Mouse (Mus musculus) cerebellum, adult 11 months (tissue): ENCODE data around the gene Olfr311.
"Not testable (repeated sequence)": the region's sequence is repeated elsewhere in the genome, so short reads cannot be mapped to it uniquely, and the experiment has no call there.

Experiments used
- DNase-seq: peaks from one replicate; pipeline ENCODE4 v3.0.0; 2022

Olfr311 gene

DNA sequence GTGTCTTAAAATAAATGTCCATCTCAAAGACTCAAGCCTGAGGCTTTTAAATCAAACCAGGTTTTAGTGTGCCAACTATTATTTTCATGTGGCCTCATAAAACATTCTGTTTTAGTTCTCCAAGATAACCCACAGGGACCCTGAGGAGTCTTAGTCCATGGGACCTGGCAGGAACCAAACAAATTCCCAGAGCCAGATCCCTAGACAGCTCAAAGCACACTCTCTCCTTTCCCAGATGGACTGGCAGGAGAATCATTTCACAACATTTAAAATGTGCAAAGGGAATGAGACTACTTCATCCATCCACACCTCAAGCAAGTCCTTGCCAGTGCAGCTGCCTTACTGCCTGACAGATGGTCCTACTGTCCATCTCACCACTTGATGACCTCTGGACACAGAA is at the start of gene Olfr311:
TSS of gene Olfr311 (plus strand) at position 301 of the 400 bp plus-strand sequence.
- not testable (repeated sequence) for DNase-seq

DNA sequence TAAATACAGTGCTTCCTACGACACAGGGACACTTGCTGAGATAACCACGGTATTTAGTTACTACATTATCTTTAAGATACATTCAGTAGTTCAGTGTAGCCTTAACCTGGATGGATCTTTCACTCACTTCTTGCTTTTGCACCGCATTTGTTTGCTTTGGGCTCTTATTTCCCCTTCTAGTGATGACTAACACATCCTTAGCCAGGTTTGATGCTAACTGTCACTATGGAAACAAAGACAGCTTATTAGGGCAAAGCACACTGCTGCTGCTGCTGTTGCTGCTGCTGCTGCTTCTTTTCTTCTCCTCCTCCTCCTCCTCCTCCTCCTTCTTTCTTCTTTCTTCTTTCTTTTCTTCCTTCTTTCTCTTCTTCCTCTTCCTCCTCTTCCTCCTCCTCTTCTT is 49.5 kb upstream of the Olfr311 start:
- no peak for DNase-seq

DNA sequence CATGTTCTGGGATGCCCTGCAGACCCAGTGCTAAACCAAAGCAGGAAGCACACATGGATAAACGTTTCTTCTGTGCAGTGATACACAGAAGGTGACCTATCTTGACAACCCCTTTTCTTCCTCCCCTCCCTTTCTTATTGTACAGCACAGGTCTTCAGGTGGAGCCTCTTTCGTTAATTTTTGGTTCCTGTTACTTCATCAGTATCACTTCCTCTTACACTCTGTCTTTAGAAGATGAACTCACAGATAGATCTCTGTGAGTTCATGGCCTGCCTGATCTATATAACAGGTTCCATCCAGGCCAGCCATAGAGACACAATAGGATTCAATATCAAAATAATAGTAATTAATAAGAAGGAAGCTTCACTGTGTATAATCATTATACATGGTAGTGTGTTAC is 49.0 kb upstream of the Olfr311 start:
- DNase-seq = no peak

DNA sequence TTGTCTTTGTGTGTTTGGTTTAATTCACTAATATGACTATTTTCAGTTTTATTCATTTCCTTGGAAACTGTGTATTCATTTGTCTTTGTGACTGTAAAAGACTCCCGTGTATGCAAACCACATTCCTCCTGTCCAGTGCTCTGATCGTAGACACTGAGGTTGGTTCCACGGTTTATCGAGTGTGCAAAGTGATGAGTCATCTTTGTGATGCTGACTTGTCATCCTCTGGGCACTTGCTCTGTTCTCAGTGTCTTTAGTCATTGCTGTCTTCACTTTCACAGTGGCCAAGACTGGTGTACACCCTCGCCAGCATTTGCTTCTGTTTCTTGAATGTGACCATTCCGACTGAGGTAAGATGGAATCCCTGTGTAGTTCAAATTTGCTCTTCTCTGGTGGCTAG is 48.4 kb upstream of the Olfr311 start:
- no peak for DNase-seq

DNA sequence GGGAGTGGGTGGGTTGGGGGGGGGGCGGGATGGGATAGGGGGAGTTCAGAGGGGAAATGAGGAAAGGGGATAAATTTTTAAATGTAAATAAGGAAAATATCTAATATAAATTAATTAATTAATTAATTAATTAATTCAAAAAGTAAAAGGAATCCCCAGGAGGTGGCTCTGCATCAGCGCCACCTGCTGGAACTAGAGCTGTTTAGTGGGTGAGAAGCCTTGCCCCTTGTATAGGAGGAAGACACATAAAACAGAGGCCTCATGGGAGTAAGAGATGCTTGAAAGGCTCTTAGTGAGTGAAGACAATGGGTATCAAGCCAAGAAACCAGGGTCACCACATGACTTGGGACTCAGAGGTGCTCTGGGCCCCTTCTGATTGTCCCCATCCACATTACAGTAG is 43.2 kb upstream of the Olfr311 start:
- no peak for DNase-seq

DNA sequence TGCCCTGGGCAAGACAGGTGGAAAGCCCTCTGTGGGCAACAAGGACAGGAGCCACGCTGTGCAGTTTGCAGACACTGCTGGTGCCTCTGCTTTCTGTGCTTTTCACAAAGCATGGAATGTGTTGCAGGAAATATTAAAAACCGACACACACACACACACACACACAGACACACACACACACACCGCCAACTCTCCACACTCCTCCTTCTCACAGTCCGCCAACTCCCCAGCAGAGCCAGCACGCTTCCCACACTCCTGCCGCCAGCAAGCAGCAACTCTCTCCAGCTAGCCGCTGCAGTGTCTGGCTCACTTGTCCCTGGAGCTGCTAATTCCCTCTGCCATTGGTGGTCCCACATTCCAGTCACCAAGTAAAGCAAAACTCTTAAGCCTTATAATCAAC is 42.2 kb upstream of the Olfr311 start:
- no peak for DNase-seq

DNA sequence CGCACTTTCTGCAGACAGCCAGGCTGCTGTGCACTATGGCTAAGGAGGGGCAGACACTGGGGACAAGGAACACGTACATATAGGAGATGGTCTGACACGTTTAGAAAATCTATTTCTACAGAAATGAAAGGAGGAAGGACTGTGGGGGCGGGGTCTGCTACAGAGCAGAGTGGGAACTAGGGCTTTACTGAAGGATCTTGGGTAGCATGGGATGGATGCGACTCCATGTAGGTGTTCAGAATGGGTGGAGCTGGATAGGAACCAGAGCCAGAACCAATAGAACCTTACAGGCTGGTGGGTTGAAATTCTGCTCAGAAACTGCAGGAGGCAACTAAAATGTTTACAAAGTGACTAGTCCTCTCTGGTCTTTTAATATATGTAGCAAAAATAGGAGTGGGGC is 39.3 kb upstream of the Olfr311 start:
- DNase-seq = no peak

DNA sequence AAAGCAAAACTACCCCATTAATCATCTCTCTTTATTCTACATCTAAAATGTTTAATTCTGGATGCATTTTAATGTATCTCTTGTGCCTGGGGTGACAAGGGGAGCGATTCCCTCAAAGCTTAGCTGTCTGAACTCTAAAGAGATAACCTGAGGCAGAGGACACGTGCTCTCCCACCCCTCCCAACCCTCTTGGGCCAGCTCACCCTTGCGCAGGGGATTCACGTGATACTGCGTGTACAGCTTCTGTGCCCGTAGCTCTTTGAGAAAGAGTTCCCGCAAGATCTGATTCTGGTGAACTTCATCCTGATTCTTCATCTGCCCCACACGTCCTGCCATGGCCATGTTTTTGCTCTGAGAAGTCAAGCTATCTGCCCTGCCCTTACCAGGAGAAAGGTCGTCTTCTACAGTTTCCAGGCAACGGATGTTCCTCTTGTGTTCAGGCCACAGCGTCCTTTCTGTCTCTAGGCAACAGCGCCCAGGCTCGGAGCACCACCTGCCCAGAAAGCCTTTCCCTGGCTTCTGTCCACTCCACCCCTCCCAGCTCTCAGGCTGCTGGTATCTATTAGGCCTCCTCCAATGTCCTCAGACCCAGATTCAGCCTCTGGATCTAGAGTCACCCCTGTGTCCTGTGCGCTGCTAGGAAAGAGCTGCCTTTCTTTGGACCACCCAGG is 37.4 kb upstream of the Olfr311 start, which contains the start of gene Fam183b:
TSS of gene Fam183b (minus strand) at position 403 of the 671 bp plus-strand sequence.
- peak; percentile 4 for DNase-seq

DNA sequence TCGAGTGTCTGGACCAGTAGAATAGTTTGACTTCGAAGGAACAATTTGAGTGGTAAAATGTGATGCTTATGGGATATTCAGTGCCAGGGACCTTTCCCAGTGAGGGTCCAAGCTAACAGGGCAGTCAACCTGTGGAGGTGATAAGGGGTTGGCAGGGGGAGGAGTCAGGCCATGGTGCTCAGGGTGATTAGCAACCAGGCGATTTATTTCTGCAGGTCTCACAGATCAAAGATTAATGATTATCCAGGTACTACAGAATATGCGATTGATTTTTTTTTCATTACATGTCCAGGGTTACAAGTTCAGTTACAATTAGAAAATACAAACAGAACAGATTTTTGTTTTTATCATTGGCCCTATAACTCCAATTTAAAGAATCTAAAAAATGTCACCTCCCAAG is 35.2 kb upstream of the Olfr311 start:
- no peak for DNase-seq

DNA sequence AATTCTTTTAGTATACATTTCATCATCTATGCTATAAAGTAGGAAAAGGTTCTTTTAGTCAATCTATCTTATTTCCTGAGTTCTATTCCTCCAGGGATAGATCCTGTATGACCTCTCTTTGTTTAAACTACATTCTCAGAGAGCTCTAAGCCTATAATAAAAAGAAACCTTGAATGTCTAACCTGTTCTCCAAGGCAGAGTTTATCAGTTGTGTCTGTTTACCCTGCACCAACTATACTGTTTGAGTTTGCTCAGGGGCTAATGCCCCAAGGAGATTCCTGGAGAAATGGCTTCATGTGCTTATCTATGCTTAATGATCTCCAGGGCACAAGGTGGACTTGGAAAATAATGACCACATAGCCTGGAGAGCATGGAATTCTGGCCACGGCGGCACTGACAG is 34.7 kb upstream of the Olfr311 start:
- DNase-seq = no peak

DNA sequence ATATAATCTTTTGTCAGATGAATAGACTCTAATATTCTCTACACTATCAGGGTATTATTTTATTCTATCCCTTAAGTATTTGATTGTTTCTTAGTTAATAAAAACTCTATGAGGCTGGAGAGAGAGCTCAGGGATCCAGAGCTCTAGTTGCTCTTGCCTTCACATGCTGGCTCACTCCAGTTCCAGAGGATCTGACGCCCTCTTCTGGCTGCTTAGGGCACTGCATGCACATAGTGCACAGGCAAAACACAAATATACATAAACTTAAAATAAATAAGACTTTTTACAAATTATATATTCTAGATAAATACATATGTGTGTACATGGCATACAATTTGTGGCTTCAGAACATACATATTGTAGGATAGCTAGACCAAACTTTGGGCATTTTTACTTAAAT is 27.1 kb upstream of the Olfr311 start:
- DNase-seq = no peak

DNA sequence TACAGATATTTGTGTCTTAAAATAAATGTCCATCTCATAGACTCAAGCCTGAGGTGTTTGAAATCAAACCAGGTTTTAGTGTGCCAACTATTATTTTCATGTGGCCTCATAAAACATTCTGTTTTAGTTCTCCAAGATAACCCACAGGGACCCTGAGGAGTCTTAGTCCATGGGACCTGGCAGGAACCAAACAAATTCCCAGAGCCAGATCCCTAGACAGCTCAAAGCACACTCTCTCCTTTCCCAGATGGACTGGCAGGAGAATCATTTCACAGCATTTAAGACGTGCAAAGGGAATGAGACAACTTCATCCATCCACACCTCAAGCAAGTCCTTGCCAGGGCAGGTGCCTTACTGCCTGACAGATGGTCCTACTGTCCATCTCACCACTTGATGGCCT is 24.4 kb upstream of the Olfr311 start, which contains the start of gene Olfr313:
TSS of gene Olfr313 (plus strand) at position 301 of the 400 bp plus-strand sequence.
- not testable (repeated sequence) for DNase-seq

DNA sequence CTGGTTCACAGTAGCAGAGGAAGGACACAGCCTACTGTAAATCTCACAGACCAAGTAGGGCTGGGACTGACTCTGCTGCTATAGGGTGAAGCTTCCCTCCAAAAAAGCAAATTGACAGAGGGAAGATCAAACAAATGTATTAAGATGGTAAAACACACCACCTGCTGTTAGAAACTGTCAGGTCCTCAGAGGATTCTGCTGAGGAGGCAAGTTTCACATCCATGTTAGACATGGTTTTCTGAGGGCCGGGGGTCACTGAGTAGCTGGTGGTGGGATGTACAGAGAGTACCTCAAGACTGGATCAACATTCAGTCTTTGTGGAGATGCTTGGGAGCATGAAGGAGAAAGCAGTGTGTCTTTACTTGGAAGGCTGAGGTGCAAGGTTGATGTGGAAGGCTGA is 23.4 kb upstream of the Olfr311 start:
- DNase-seq = no peak

DNA sequence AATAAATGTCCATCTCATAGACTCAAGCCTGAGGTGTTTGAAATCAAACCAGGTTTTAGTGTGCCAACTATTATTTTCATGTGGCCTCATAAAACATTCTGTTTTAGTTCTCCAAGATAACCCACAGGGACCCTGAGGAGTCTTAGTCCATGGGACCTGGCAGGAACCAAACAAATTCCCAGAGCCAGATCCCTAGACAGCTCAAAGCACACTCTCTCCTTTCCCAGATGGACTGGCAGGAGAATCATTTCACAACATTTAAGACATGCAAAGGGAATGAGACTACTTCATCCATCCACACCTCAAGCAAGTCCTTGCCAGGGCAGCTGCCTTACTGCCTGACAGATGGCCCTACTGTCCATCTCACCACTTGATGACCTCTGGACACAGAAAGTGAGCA is 10.1 kb upstream of the Olfr311 start, which contains the start of gene Olfr312:
TSS of gene Olfr312 (plus strand) at position 301 of the 400 bp plus-strand sequence.
- DNase-seq = not testable (repeated sequence)

DNA sequence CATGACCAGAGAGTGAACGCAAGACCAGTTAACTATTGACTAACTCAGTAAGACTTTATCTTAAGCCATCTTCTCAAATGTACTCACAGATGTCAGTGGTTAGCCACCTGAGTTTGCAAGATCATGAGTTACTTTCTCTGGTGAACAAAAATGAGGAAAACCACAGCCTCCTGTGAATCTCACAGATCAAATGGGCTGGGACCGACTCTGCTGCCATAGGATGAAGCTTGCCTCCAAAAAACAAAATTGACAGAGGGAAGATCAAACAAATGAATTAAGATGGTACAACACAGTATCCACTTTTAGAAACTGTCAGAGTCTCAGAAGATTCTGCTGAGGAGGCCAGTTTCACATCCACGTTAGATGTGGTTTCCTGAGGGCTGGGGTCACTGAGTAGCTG is 9.3 kb upstream of the Olfr311 start:
- DNase-seq = no peak

DNA sequence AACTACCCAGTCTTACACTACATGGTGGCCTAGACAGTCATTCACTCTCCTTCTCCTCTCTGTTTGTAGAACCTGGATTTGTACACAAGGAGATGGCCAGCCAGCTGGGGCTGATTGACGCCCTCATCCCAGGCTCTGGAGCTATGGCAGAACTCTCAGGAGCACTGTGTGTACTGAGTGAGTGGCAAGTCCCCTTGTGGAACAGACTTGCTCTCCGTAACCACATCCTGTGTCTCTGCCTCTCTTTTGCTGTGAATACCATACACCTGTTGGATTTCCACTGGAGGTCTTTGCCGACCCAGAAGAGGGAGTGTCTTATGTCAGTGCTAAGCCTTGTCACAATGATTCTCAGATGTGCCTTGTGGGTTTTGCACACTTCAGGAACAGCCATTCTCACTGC is 6.5 kb upstream of the Olfr311 start:
- DNase-seq = not testable (repeated sequence)

DNA sequence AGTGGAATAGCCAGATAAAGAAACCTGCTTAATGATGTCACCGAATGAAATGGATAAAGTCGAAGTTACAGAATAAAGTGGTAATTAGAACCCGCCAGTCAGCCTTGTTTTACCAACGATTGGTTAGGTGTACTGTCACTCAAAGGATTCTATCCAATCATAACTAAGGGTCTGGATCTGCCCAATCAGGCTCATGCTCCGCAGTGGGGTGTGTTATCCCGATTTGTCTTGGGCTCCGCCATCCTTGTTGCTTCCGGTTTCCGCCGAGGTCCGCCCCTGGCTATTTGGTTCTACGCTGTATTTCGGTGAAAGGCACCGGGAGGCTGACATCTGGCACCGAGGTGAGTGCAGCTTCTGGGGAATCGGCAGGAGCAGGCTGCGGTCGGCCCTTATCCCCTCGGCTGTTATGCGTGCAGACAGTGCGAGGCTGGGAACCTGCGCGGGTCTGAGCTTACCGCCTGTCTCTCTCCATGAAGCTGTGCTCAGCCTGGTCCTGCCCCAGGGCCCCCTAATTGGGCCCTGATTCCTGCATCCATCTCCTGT is 7.9 kb downstream of the Olfr311 start, which contains the start of gene Gm12258:
TSS of gene Gm12258 (plus strand) at position 240 of the 543 bp plus-strand sequence.
- peak; percentile 84 for DNase-seq

DNA sequence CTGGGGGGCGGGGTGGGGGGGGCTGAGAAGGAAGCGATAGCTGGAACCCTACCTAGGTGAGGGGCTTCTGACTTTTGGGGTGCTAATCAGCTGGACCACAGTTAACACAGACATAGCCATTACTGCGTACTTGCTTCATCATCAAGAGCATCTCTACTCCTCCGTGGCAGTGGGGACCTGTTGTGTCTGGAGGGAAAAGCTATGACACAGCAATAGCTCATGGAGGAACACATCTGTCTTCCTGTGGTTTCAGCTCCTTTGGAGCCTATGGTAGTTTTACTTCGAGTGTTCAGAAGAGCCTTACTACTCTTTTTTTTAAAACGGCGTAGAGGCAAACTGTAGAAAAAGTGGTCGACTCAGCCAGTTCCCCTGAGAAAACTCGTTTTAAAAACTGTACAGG is 8.6 kb downstream of the Olfr311 start:
- no peak for DNase-seq

DNA sequence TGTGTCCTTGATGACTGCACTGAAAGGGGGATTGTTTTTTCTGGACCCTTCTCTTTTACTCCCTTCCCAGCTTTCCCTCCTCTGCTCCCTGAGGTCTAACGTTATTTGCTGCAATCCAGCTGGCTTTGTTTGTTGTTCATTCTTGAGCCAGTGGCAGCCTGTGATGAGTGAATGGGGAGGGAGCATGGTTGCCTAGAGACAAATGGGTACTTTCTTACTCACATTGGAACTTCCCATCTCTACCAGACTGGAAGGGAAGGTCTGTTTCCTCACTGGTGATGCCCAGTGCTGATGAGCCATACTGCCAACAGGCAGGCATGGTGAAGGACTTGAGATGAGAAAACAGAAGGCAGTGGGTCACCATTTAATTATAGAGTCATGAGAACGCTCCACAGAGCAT is 10.7 kb downstream of the Olfr311 start:
- no peak for DNase-seq

DNA sequence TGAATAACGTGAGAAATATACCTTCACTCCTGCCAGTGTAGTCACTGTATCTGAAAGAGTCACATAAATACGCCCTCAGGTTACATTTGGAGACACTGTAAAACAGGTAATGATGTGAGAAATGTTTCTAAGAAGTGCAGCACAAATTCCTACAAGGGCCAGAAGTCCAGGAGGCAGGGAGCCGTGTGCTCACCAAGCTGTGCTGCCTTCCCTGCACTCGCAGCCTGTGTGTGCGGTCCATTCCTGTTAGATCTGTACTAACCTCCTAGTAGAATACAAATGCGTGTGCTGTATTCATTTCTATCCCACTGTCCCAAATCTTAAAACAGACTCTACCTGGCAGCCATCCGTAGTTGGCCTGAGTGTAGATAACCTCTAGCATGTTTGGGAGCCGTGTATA is 21.7 kb downstream of the Olfr311 start:
- no peak for DNase-seq

DNA sequence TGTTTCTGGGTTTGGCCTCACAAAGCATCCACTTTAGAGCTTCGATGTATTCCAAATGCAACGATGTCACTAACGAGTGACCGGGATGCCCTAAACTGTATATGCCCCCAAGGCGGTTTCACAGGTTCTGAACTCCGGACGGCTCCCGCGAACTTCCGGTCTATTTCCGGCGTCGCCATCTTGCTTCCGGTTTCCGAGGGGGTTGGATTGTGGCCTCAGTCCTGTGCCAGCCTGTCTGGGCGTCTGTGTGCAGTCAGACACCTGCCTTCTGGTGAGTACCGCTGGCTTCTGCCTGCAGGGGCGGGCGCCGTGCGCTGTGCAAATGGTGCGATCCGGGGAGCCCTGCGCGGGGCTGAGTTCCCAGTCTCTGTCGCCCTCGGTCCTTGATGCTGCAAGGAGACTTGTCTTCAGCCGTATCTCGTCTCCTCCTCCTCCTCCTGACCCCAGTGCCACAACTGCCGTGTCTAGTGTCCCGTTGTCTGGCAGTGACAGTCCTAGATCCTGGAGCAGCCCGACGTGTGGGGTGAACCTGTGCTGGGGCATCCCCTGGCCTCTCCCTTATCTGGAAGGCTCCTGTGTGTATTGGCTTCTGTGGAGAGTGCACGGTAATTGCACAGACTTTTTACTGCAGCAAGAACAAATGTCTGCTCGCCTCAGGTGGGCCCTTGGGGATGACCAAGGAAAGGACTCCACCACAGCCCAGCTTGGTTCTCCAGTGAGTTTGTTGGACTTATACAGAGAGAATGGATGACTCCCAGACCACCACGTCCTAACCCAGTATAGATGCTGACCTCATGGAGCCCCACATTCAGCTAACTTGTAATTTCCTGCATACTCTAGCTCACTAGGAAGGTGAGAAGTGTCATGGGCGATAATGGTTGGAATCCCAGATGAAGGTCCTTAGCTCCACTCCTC is 28.2 kb downstream of the Olfr311 start, which contains the start of gene 2810021J22Rik:
TSS of gene 2810021J22Rik (plus strand) at position 178 of the 915 bp plus-strand sequence.
- peak; percentile 70 for DNase-seq

DNA sequence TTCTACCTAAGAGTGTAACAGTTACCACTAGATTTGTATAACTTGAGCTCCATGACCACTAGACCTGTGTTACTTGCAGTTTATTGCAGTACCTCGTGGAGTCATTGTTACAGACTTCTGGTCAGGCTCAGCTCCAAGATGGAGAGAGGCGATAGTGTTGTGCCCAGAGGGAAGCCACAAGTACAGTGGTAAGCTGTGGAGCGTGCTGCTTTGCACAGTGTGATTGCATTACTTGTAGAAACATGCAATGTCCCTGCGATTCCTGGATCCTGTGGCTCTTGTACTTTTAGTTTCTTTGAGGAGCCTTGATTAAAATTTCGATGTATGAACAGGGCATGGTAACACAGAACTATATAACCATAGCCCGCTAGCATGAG is 28.9 kb downstream of the Olfr311 start:
- DNase-seq = no peak

DNA sequence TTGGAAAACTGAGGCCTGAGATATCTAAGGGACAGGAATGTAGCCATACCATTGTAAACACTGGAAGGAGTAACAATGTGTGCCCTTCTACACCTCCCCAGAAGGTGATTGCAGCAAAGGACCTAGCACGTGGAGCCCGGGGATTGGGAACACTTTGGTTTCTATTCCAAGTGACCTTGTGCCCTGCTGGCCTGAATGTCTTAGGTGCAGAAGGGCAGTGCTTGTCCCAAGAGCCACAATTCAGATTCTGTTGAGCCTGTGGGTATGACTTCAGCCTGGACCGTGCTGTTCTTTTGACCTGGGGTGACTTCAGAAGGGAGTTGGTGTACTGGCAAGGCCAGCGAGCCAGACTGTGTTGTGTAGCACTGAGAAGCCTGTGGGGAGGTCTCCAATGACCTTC is 31.9 kb downstream of the Olfr311 start:
- DNase-seq = no peak

DNA sequence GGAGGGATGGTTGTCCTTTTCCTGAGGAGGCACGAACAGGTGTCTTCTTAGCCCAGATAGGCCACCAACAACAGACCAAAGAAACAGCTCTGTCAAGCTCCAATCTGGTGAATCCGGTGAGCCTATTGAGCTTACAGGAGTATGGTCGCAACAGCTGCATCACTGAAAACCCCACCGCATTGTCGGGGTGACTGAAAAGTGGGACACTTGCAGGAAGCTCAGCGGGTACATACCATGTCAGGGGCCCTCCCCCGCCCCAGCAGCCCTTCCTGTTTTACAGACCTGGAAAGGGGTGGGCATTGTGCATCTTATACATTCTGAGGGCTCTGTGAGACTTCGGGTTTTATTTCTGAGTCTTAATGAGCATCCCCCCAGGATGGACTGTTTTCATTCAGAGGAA is 44.7 kb downstream of the Olfr311 start:
- no peak for DNase-seq
